Mouse (Mus musculus) kidney, adult 11 months (tissue): ENCODE data around the gene Wnt2.

ENCODE experiments used
- DNase-seq: peaks from one replicate; pipeline ENCODE4 v3.0.0; 2022

Gene Wnt2

GRCm38 (mm10) chr6:17977165-17977564 lies 53.2 kb downstream of the Wnt2 start:
- no peak for DNase-seq

GRCm38 (mm10) chr6:17974416-17974815 lies 56.0 kb downstream of the Wnt2 start:
- DNase-seq = no peak

- no peak for DNase-seq
These were observed 59.0 kb downstream of the Wnt2 start for GRCm38 (mm10) chr6:17971393-17971792.

GRCm38 (mm10) chr6:17969815-17970214 lies 60.6 kb downstream of the Wnt2 start:
- no peak for DNase-seq

GRCm38 (mm10) chr6:17968467-17969144 lies 61.8 kb downstream of the Wnt2 start:
- DNase-seq = no peak

- no peak for DNase-seq
These were observed 66.9 kb downstream of the Wnt2 start for GRCm38 (mm10) chr6:17963455-17963854.

GRCm38 (mm10) chr6:17951779-17952178 lies 78.6 kb downstream of the Wnt2 start:
- DNase-seq = no peak

GRCm38 (mm10) chr6:17949103-17949502 lies 81.3 kb downstream of the Wnt2 start:
- no peak for DNase-seq

GRCm38 (mm10) chr6:17947130-17947831 lies 83.1 kb downstream of the Wnt2 start:
- no peak for DNase-seq

- no peak for DNase-seq
These were observed 83.9 kb downstream of the Wnt2 start for GRCm38 (mm10) chr6:17946456-17946855.

GRCm38 (mm10) chr6:17943877-17944617 lies 86.3 kb downstream of the Wnt2 start:
- DNase-seq = no peak

- DNase-seq = no peak
These were observed 88.0 kb downstream of the Wnt2 start for GRCm38 (mm10) chr6:17942344-17942743.

GRCm38 (mm10) chr6:17941916-17942315 lies 88.5 kb downstream of the Wnt2 start:
- DNase-seq = no peak
